Mouse (Mus musculus): Measurements from ENCODE around the gene Krtap13-1.
"Not testable (repeated sequence)": the region's sequence is repeated elsewhere in the genome, so short reads cannot be mapped to it uniquely, and the experiment has no call there.

Gene Krtap13-1

DNA sequence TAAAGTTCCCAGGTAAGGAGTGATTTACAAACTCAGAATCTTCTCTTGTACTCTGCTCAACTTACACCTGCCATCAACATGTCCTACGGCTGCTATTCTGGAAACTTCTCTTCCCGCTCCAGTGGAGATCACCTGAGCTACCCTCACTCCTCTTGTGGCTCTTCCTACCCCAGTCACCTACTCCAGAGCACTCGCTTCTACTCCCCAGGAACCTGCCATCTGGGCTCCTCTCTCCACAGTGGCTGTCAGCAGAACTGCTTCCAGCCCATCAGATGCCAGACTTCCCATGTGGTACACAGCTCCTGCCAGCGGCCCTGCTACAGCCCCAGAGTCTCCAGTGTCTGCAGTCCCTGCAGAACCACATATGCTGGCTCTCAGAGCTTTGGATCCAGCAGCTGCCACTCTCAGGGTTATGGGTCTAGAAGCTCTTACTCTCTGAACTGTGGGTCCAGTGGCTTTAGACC lies at the start of gene Krtap13-1:
Krtap13-1 (plus strand) TSS at position 51 of the 464 bp plus-strand sequence.
- DNase-seq (ENCODE audit: low spot score), result no peak

DNA sequence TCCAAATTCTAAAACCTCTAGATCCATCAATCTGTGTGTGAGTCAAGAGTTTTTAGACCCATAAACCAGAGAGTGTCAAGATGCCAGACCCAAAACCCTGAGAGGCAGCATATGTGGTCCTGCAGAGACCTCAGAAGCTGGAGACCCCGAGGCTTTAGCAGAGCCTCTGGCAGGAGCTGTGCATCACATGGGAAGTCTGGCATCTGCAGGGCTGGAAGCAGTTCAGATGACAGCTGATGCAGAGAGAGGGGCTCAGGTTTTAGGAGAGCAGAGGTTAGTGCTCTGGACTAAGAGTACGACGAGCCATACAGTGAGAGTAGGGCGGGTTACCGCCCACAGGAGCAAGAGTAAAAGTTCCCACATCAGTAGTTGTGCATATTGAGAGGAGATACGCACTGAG lies 49.6 kb upstream of the Krtap13-1 start:
- no peak for DNase-seq (ENCODE audit: low spot score)

DNA sequence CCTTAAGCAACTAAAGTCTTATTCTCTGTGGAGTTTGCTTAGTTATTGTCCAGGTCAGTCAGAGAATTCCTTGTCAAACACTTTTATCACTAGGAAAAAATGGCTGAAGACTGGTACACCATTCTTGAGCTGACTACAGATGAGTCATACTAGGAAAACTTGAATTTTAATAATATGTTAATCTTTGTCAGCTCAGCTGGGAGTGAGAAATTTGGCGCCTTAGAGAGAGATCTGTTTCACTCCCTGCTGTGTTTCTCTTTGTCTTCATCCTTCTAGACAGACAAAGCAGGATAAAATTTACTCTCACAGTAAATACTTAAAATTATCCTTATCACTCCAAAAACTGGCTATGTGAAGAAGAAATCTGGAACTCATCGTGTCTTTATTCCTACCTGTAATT lies 47.4 kb upstream of the Krtap13-1 start:
- no peak for DNase-seq (ENCODE audit: low spot score)

DNA sequence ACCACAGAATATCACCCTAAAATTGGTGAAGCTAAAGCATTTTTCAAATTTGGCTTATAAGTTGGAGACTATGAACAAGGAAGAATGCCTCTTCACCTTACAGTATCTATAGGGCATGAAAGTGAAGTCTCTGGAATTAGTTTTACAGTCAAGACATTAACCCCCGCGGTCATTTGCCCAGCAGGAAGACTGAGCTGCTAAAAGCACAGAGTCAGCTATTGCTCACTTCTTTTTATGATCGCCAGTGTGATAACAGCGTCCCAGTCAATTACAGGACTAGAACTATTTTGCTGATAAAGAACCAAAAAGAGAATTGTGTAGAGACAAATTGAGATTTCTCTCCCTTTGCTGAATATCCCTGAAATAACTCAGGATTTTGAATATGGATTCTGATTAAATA lies 32.4 kb upstream of the Krtap13-1 start:
- no peak for DNase-seq (ENCODE audit: low spot score)

DNA sequence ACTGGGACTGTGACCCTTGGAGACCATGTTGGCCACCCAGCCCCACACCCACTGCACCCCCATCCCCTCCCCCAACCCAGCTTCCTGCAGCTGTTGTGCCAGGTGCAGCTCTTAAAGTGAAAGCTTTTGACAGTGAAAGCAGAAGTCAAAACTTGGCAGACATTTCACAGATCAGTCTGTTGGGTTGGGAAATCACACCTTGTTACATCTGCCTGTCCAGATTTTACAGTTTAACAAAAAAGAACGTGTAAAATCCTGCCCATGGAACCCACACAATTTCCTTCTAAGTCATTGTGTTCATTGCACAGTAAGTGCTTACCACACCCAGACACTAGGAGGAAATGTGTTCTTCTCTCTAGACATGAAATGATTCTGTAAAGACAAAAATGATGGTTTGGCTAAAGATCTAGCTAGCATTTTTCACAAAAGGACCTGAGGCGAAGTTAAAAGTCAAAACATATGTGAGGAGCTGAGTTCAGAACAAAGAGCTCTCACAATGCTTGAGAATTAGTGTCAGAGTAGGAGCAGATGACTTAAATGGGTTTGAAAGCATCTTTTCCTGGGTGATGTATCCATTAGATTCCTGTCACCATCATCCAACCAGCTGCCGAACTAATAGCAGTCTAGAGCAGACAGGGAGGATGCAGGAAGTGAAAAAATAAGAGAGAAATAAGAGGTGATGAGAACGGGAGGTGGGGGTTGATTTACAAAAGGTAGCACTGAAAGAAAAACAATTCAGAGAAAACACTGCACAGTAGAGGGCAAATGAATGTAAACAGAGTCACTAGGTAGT lies 27.4 kb upstream of the Krtap13-1 start:
- no peak for DNase-seq (ENCODE audit: low spot score)

DNA sequence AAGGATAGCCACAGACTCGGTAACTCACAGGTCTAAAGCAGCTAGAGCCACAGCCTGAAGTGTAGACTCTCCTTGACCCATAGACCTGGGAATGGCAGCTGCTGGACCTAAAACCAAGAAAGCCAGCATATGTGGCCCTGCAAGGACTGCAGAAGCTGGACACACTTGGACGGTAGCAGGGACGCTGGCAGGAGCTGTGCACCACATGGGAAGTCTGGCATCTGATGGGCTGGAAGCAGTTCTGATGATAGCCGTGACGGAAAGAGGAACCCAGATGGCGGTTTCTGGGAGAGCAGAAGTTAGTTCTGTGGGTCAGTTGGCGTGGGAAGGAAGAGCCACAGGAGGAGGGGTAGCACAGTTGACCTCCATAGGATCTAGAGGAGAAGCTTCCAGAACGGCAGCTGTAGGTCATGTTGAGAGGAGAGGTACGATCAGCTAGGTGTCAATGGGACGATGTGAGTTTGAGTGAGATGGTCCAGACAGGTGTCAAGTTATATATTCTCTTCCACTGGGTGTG lies 21.1 kb upstream of the Krtap13-1 start, which contains the start of gene 2310061N02Rik:
2310061N02Rik (minus strand) TSS at position 467 of the 517 bp plus-strand sequence.
- no peak for DNase-seq (ENCODE audit: low spot score)

DNA sequence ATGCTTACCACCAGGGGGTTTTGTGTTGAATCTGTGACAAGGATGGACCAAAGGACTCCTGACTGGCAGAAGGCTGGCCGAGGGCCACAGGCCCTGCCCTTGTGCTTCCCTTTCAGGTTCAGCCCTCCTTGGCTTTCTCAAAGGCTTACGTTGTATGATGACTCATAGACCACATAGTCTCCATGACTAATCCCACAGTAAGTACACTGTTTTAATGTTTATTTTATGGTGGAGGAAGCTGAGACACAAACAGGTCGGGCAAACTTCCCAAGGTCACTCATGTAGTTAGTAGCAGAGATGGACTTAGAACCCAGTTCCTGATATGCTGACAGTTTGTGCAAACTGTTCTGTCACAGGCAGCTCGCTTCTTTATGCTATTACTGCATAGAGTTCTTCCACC lies 17.9 kb upstream of the Krtap13-1 start:
- no peak for DNase-seq (ENCODE audit: low spot score)

DNA sequence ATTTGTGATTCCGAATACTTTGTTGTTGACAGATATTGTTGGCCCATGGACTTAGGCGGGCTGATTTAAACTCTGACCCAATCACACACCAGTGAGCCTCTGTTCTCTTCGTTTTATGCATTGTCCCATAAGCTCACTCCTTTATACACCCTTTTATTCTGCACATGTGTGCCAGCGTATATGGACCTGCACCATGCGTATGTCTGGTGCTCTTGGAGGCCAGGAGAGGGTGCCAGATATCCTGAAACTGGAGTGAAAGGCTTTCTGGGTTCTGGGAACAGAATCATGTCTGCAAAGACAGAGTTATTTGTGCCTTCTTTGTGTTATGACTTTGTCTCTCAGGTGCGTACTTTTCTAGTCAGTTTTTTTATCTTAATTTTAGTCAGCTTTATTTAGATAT lies 17.4 kb upstream of the Krtap13-1 start:
- DNase-seq (ENCODE audit: low spot score), result no peak

DNA sequence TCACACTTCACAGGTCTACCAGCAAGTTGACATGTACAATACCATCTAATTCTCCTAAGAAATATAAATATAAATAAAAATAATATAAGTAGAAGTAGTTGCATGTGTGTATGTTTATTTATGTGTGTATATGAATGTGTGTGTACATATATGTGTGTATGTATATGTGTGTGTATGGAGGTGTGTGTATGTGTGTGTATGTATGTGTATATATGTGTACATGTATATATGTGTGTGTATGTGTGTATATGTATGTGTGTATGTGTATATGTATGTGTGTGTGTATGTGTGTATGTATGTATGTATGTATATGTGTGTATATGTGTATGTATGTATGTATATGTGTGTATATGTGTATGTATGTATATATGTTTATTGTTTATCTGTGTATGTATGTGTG lies 12.1 kb upstream of the Krtap13-1 start:
- no peak for DNase-seq (ENCODE audit: low spot score)

DNA sequence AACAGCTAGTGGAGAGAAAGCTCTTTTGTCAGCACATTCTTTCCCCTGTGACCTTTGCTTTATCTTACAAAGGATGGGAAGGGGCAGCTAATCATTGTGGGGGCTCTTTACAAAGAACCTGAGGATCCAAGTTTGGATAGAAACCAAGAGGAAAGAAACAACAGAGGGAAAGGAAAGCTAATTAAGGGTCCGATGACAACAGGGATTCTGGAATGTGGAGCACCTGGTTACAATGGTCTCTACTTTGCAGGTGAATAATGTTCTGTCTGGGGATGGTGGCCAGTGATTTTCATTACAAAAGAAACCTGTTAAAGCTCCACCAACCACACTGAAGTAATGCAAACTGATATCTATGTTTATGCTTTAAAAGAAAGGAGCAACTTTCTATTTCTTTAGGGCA lies 8.6 kb upstream of the Krtap13-1 start:
- no peak for DNase-seq (ENCODE audit: low spot score)

DNA sequence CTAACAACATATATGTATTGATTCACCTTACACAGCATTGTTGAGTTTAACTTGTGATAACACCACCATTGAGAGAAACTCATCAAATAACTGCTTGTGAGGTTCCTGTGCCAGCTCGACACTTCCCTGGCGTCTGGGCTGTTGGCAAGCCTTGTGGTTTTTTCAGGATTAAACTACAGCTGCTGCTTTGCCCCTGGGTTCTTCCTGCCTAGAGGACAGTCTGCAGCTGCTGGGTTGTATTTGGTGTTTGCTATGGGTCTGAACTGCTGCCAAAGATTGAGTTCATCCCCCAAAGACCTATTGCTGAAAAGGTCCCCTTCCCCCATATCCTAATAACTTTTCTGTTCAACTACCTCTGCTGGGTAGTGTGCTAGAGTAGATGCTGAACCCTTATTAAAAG lies 6.7 kb downstream of the Krtap13-1 start:
- no peak for DNase-seq (ENCODE audit: low spot score)

DNA sequence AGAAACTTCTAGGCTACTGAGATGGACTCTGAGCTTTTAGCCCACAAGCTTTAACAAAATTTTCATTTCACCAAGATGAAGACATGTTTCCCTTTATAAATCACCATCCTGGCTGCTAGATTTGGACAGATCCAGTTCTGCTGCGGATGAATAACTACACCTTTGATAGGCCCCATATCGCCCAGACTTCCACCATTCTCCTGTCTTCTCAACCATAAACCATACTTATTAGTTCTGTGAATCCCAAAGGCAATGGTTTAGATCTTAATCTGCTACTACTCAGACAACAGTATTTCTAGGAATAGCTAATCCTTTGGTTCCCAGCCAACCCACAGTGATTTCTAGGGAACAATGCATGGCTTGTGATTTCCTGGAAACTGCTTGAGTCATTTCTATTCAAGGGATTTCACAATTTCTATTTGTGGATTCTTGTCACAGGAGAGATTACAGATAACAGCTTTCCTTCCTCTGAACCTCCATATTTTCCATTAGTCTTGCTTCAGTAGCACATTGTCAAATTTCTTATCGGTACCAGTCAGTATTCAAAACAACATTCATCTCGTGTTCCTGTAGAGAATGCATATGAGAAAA lies 16.2 kb downstream of the Krtap13-1 start:
- DNase-seq (ENCODE audit: low spot score), result no peak

DNA sequence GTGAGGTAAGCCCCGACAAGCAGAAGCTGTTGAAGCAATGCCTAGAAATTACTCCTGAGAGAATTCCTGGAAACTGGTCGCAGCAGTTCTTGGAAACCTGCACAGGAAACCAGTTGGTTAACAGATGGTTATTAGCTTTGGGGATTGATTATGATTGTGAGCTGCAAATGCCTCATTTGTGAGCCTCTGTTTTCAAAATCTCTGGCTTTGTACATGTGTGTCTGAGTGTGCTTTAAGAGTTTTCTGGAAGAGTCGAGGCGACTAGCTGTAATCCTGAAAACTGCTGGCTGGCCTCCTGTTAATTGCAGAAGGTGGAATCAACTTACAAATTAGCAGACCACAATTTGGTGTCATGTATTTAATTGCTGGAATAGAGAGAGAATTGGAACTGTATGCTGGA lies 19.3 kb downstream of the Krtap13-1 start:
- no peak for DNase-seq (ENCODE audit: low spot score)

DNA sequence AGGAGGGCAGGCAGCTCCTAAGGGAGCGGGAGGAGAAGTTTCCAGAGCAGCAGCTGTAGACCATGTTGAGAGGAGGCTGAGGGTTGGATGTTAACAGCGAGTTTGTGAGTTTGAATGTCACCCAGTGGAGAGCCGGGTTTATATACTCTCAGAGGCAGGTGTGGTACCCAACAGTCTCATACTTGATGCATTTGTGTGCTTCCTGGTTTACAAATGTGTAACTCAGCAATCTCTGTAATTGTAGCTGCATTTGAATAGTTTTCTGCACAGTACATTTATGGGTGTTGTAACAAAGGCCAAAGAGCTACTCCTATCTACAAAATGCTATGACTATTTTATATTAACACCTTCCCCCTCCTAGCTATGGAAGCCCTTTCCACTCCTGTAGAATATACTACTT lies 22.9 kb downstream of the Krtap13-1 start, which contains the start of gene Krtap13:
Krtap13 (minus strand) TSS at position 101 of the 400 bp plus-strand sequence.
- DNase-seq (ENCODE audit: low spot score), result not testable (repeated sequence)

DNA sequence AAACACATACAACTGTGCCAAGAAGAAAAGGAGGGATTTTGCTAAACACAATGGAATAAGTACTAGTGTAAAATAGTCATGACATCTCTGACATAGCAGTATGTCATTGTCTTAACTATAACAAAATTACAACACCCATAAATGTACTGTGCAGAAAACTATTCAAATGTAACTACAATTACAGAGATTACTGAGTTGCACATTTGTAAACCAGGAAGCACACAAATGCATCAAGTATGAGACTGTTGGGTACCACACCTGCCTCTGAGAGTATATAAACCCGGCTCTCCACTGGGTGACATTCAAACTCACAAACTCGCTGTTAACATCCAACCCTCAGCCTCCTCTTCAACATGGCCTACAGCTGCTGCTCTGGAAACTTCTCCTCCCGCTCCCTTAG lies 29.9 kb downstream of the Krtap13-1 start, which contains the start of gene 2310034C09Rik:
2310034C09Rik (plus strand) TSS at position 301 of the 400 bp plus-strand sequence.
- DNase-seq (ENCODE audit: low spot score), result not testable (repeated sequence)

DNA sequence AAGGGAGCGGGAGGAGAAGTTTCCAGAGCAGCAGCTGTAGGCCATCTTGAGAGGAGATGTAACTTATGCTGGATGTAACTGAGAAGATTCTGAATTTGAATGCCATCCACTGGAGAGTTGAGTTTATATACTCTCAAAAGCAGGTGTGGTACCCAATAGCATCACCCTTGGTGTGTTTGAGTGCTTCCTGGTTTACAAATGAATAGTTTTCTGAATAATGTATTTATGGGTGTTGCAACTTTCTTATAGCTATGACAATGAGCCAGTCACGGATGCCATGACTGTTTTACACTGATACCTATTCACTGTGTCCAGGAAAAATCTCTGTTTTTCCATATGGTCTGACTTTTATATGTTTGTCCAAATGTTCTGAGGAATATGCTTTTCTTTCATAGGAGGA lies 45.4 kb downstream of the Krtap13-1 start, which contains the start of gene 2310057N15Rik:
2310057N15Rik (minus strand) TSS at position 101 of the 400 bp plus-strand sequence.
- DNase-seq (ENCODE audit: low spot score), result no peak

DNA sequence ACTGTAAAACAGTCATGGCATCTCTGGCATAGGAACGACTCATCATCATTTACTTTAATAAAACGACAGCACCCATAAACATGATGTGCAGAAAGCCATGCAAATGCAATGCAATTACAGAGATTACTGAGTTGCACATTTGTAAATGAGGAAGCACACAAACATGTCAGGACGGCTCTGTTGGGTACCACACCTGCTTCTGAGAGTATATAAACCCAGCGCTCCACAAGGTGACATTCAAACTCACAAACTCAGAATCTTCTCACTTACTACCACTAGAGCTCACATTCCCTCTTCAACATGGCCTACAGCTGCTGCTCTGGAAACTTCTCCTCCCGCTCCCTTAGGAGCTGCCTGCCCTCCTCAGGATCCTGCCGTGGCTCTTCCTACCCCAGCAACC lies 48.9 kb downstream of the Krtap13-1 start, which contains the start of gene Gm5965:
Gm5965 (plus strand) TSS at position 301 of the 400 bp plus-strand sequence.
- no peak for DNase-seq (ENCODE audit: low spot score)

Measured in spleen, adult 12 weeks (tissue).